Mouse (Mus musculus) cerebellum, adult 11-12 months (tissue): ENCODE data around the gene Gm20715.
"Not testable (repeated sequence)": the region's sequence is repeated elsewhere in the genome, so short reads cannot be mapped to it uniquely, and the experiment has no call there.

ENCODE experiments used
- DNase-seq: peaks from one replicate; pipeline ENCODE4 v3.0.0; 2022

The Gm20715 gene

GRCm38 (mm10) chr7:6410043-6410442 is at the start of gene Gm20715:
TSS of gene Gm20715 (plus strand) at chr7:6410277.
- DNase-seq, result no peak

- DNase-seq, result peak; percentile 42
Observed at GRCm38 (mm10) chr7:6360477-6361060, 49.5 kb upstream of the Gm20715 start.

- peak; percentile 37 for DNase-seq
Observed at GRCm38 (mm10) chr7:6361756-6362155, 48.3 kb upstream of the Gm20715 start.

- DNase-seq, result peak; percentile 99
Observed at GRCm38 (mm10) chr7:6362268-6363046, 47.6 kb upstream of the Gm20715 start.

- DNase-seq, result no peak
Observed at GRCm38 (mm10) chr7:6363047-6363488, 47.0 kb upstream of the Gm20715 start, which contains the start of gene Zfp78. TSS of gene Zfp78 (plus strand) at chr7:6363280.

GRCm38 (mm10) chr7:6364761-6365160 is 45.3 kb upstream of the Gm20715 start:
- DNase-seq, result peak; percentile 33

GRCm38 (mm10) chr7:6367185-6367584 is 42.9 kb upstream of the Gm20715 start:
- DNase-seq, result no peak

GRCm38 (mm10) chr7:6368146-6368545 is 41.9 kb upstream of the Gm20715 start:
- not testable (repeated sequence) for DNase-seq

- no peak for DNase-seq
Observed at GRCm38 (mm10) chr7:6369460-6369859, 40.6 kb upstream of the Gm20715 start.

GRCm38 (mm10) chr7:6372993-6373392 is 37.1 kb upstream of the Gm20715 start:
- no peak for DNase-seq

GRCm38 (mm10) chr7:6378441-6378840 is 31.6 kb upstream of the Gm20715 start:
- no peak for DNase-seq

GRCm38 (mm10) chr7:6381431-6381830 is 28.6 kb upstream of the Gm20715 start:
- no peak for DNase-seq

GRCm38 (mm10) chr7:6383044-6383455 is 27.0 kb upstream of the Gm20715 start, which contains the start of gene Zfp28:
TSS of gene Zfp28 (plus strand) at chr7:6383295.
- peak; percentile 91 for DNase-seq

- DNase-seq, result no peak
Observed at GRCm38 (mm10) chr7:6384011-6384410, 26.1 kb upstream of the Gm20715 start.

- no peak for DNase-seq
Observed at GRCm38 (mm10) chr7:6386995-6387394, 23.1 kb upstream of the Gm20715 start.

GRCm38 (mm10) chr7:6388971-6389370 is 21.1 kb upstream of the Gm20715 start:
- DNase-seq, result no peak

GRCm38 (mm10) chr7:6389449-6389848 is 20.6 kb upstream of the Gm20715 start:
- DNase-seq, result no peak

- DNase-seq, result peak; percentile 76
Observed at GRCm38 (mm10) chr7:6397996-6398975, 11.8 kb upstream of the Gm20715 start, which contains the start of gene Smim17. TSS of gene Smim17 (plus strand) at chr7:6398715.

GRCm38 (mm10) chr7:6414626-6415441 is 4.8 kb downstream of the Gm20715 start:
- DNase-seq, result peak; percentile 29

- DNase-seq, result no peak
Observed at GRCm38 (mm10) chr7:6415442-6415787, 5.3 kb downstream of the Gm20715 start.

- no peak for DNase-seq
Observed at GRCm38 (mm10) chr7:6419894-6420293, 9.8 kb downstream of the Gm20715 start.

- no peak for DNase-seq
Observed at GRCm38 (mm10) chr7:6429381-6429780, 19.3 kb downstream of the Gm20715 start.
